8 mouse cellular contexts compared by ENCODE assay signal in genomic region chr7:92669507-92670471, GRCm38 (mm10). TPM values are rescaled to one million over a fixed set of nuclear protein-coding genes. Genes with fewer than 3 reads are reported as not detected.
DNase-seq lines count a peak whose midpoint lies in the region; ATAC-seq and TF ChIP-seq lines count a peak whose summit lies in the region.

Pcf11 (minus strand) TSS chr7:92669934.

- peak within 1 kb of the TSS; percentile 99 for H3K4me3 ChIP-seq in hindbrain, embryonic 13.5 days

- TF ChIP-seq CTCF in Patski (IDR thresholded peaks at IDR 0.05) = no peak

- H3K27me3 ChIP-seq in Patski = peaks cover 9% of the 10 kb centered on the region
- no peaks in the 10 kb centered on the region for H3K27me3 ChIP-seq in hindbrain, embryonic 13.5 days

- 0 out of 2 replicates have a peak, but pooled peaks cover 3% of the 10 kb centered on the region for H3K36me3 ChIP-seq in hindbrain, embryonic 13.5 days

- peak within 1 kb of the TSS; percentile 86 for H3K4me2 ChIP-seq in hindbrain, embryonic 13.5 days

- no peaks in the 10 kb centered on the region for H3K9me3 ChIP-seq in hindbrain, embryonic 13.5 days

- CTCF ChIA-PET in Patski (lab: Charles Lee) = interaction anchor here (1.1 kb wide), 1 partner anchor 29 kb away, joined by 3 read pairs; no protein-coding TSS in a partner anchor

- peak within 1 kb of the TSS; percentile 99 for H3K27ac ChIP-seq in hindbrain, embryonic 13.5 days

- peaks cover 19% of the 10 kb centered on the region for H3K4me1 ChIP-seq in hindbrain, embryonic 13.5 days (replicated peaks)

- under 1% methylated on average over 88 of the region's 88 CpGs for WGBS in hindbrain, embryonic 13.5 days

- in situ Hi-C loops in Patski (cut with MboI; ENCODE audit: low pct_unique_long_range_greater_than_20kb) = no loop called here

- DNase-seq in Patski (ENCODE audit: low read depth, low spot score) = peak; percentile 94
- peak; percentile 97 to 98 for DNase-seq in cerebellum, postnatal 14 days
- DNase-seq in frontal cortex, postnatal 14 days (ENCODE audit: low spot score in 2 of 2) = peak; percentile 94 to 96
- peak; percentile 94 to 95 for DNase-seq in layer of hippocampus, postnatal 25 days (ENCODE audit: extremely low spot score in 1 of 2, low spot score in 1 of 2)
- peak; percentile 99 for DNase-seq in lung, postnatal 25 days (ENCODE audit: low spot score)
- DNase-seq in retina, embryonic 14.5 days (ENCODE audit: low spot score) = peak; percentile 98
- DNase-seq in thymus, postnatal 4 days = peak; percentile 98

- ATAC-seq in Patski = peak; percentile 99
- peak; percentile 99 for ATAC-seq in hindbrain, embryonic 13.5 days (ENCODE audit: low FRiP score)

- POLR2A ChIA-PET in Patski (lab: Charles Lee) = interaction anchor here (1.5 kb wide), 1 partner anchor 17 kb away, joined by 3 read pairs; no protein-coding TSS in a partner anchor

- H3K9ac ChIP-seq in hindbrain, embryonic 13.5 days = peak within 1 kb of the TSS; percentile 97

RNA-seq across cellular contexts. Expression of gene Pcf11, which starts in this region (rescaled TPM):
- 26.3 TPM for polyA plus RNA-seq in Patski (2021)
- 22.2 and 23.1 TPM in 2 replicates for polyA plus RNA-seq in hindbrain, embryonic 13.5 days (2015; fragmentation: Nextera tagmentation; extraction: Ambion mirVana)
- 10 to 100 TPM; 48.0 to 60.6 TPM for total RNA-seq in layer of hippocampus, postnatal 25 days (2021)

Comparison
In these comparisons a context has a peak if more than half of its experiments do, and no peak if none do; other contexts are left out.
1. Peak in every context shown above with its lines: DNase-seq, ATAC-seq, H3K4me3 ChIP-seq and H3K27ac ChIP-seq.